Mouse (Mus musculus) myocyte (in vitro differentiated cells): ENCODE measurements around the gene Daxx.
"Not testable (repeated sequence)": the region's sequence is repeated elsewhere in the genome, so short reads cannot be mapped to it uniquely, and the experiment has no call there.

Experiments
- CEBPB ChIP-seq: IDR thresholded peaks from 2 replicates; pipeline ENCODE4 v1.6.1; 2011; ENCODE audit warnings: mild to moderate bottlenecking, moderate library complexity; ENCODE audit not compliant: poor library complexity, insufficient read depth, severe bottlenecking
- E2F4 ChIP-seq: IDR thresholded peaks from one replicate; pipeline ENCODE4 v1.6.1; 2011; ENCODE audit warnings: mild to moderate bottlenecking, control low read depth, moderate library complexity; ENCODE audit not compliant: insufficient read depth
- MAX ChIP-seq: IDR thresholded peaks from one replicate; pipeline ENCODE4 v1.6.1; 2011; ENCODE audit warnings: low read depth, mild to moderate bottlenecking, control low read depth
- MYOD1 ChIP-seq, 3 experiments: IDR thresholded peaks; one replicate each; pipeline ENCODE4 v1.6.1; 2011; ENCODE audit warnings: control low read depth in 2 of 3, low read depth in 2 of 3, mild to moderate bottlenecking in 2 of 3, moderate library complexity in 1 of 3; ENCODE audit not compliant: insufficient read length in 2 of 3, control insufficient read depth in 1 of 3
- MYOG ChIP-seq, 3 experiments: IDR thresholded peaks; one replicate each; pipeline ENCODE4 v1.6.1; 2011; ENCODE audit warnings: control low read depth in 2 of 3, low read depth in 2 of 3, mild to moderate bottlenecking in 2 of 3; ENCODE audit not compliant: insufficient read length in 2 of 3, control insufficient read depth in 1 of 3, insufficient read depth in 1 of 3
- POLR2A ChIP-seq: IDR thresholded peaks from one replicate; pipeline ENCODE4 v1.6.1; 2011; ENCODE audit warnings: low read depth, mild to moderate bottlenecking, control low read depth, moderate library complexity; ENCODE audit not compliant: insufficient read length
- TCF12 ChIP-seq: IDR thresholded peaks from one replicate; pipeline ENCODE4 v1.6.1; 2011; ENCODE audit warnings: mild to moderate bottlenecking, control low read depth; ENCODE audit not compliant: poor library complexity, insufficient read depth, severe bottlenecking

DNA sequence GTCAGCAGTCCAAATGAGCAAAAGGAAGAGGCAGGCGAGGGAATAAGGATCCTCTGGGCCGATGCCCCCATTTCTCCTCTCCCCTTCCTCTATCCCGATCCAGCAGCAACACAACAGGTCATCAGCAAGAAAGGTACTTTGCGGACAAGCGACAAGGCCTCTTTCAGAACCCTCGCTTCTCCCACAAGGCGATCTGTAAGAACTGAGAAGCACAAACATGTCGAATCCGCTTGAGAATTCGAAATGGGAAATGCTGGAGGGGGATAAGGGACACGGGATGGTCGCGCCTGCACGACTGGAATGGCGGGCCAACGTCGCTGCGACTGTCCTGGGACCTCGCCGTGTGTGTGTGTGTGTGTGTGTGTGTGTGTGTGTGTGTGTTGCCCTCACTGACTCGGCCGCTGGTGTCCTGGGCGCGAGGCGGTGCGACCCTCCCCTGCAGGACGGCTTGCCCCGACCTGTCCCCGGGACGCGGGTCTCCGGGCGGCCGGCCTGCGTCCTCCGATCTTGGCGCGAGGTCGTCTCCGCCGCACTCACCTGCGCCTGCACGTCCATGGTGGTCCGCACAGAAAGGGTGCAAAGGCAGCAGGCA is 19.2 kb upstream of the Daxx start:
- not testable (repeated sequence) for TF ChIP-seq MAX; TCF12; E2F4; CEBPB; MYOD1 (IDR thresholded peaks at IDR 0.05; ENCODE audit: control insufficient read depth in 1 of 3, insufficient read length in 2 of 3, low read depth in 2 of 3); MYOG (IDR thresholded peaks at IDR 0.05; ENCODE audit: control insufficient read depth in 1 of 3, insufficient read depth in 1 of 3, insufficient read length in 2 of 3, low read depth in 2 of 3)
- TF ChIP-seq POLR2A, result peak; percentile 80
